Mouse (Mus musculus) cortical plate, adult 2 months (tissue): Measurements from ENCODE around the gene Myl6b. TPM values are rescaled to one million over a fixed set of nuclear protein-coding genes. Genes with fewer than 3 reads are reported as not detected.

Experiments
- H3K27ac ChIP-seq: fragments of 200-500 bp; 2 replicates; pipeline ENCODE4 v1.5.1; 2012; ENCODE audit warnings: low read length, control low read depth, inconsistent platforms; ENCODE audit not compliant: insufficient read depth
- H3K4me1 ChIP-seq: fragments of 200-500 bp; 2 replicates; pipeline ENCODE4 v1.6.1; 2011; ENCODE audit warnings: low read length; ENCODE audit not compliant: control insufficient read depth, insufficient read depth
- H3K4me3 ChIP-seq: fragments of 200-500 bp; 2 replicates; pipeline ENCODE4 v1.5.1; 2011; ENCODE audit warnings: mild to moderate bottlenecking, low read length, control low read depth; ENCODE audit not compliant: insufficient read depth
- CTCF ChIP-seq: fragments of 200-500 bp; IDR thresholded peaks from 2 replicates; pipeline ENCODE4 v1.5.1; 2011; ENCODE audit warnings: mild to moderate bottlenecking, control low read depth, low read length; ENCODE audit not compliant: insufficient read depth; ENCODE audit errors: extremely low read depth
- POLR2A ChIP-seq: fragments of 200-500 bp; IDR thresholded peaks from 2 replicates; pipeline ENCODE4 v1.6.1; 2011; ENCODE audit warnings: mild to moderate bottlenecking, low read length, control low read depth; ENCODE audit not compliant: insufficient read depth; ENCODE audit errors: extremely low read depth
- polyA plus RNA-seq: library from polyadenylated mRNA; depleted of rRNA; stranded (reverse); fragments of >200 nt; gene quantifications from 2 replicates; pipeline ENCODE4 v1.2.3, GENCODE M21; 2012

The Myl6b gene
- polyA plus RNA-seq, 1 experiment, result 36.7 TPM

DNA sequence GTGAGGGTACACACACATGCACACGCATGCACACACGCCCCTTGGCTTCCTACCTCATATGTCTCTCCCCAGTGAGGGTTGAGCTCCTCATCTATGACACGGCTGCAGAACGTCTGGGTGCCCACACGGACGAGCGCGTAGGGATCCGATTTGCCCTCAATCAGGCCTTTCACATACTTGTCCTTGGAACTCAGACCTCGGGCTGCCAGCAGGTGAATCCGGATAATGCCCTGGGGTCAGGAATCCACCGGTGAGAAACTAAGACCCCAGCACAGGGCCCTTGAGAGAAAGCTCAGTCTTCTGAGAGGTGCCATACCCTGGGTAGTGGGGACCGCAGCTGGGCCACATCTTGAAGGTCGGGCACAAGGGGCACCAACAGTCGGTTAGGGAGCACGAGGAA, 22.1 kb upstream of the Myl6b start:
- H3K27ac ChIP-seq, result no peak overlapping the region
- no peak overlapping the region for H3K4me3 ChIP-seq
- H3K4me1 ChIP-seq, result no peaks in the 10 kb centered on the region
- TF ChIP-seq CTCF (no peak), POLR2A (no peak)

DNA sequence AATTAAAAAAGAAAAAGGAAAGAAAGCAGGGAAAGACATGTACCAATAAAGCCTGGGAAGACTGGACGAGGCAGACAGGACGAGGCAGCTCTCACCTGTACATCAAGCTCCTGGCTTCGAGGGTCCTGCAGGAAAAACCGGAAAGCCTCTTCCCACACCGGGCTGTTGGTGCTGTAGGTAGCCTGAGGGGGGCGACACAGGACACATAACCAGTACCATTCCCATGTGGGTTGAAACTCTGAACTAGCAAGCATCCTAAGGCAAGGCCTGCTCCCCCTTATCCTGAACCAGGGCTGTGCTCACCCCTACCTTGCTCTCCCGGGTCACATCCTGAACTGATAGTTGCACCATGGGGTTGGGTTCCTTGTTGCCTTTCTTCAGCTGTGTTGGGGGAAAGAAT, 20.3 kb upstream of the Myl6b start:
- peak; percentile 67 for TF ChIP-seq CTCF
- no peak for TF ChIP-seq POLR2A
- no peak overlapping the region for H3K4me3 ChIP-seq
- no peaks in the 10 kb centered on the region for H3K4me1 ChIP-seq
- no peak overlapping the region for H3K27ac ChIP-seq

DNA sequence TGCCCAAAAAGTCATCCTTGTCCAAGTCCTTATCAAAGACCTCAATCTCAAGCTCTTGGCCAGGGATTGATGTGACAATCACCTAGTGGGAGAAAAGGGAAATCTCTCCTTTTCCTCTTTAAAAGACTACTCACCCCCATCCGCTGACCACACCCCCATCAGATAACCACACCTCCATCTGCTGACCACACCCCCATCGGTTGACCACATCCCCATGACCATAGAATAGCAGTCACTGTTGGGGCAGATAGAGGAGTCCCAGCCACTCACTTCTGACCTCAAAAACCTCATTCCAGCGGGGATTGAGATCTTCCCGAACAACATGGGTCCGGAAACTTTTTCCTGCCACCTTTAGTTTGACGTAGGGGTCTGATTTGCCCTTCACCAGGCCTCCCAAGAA, 18.2 kb upstream of the Myl6b start:
- Histone ChIP-seq H3K4me3 (no peak overlapping the region), H3K4me1 (no peaks in the 10 kb centered on the region), H3K27ac (no peak overlapping the region)
- TF ChIP-seq CTCF (no peak), POLR2A (no peak)

- Histone ChIP-seq H3K4me3 (no peak overlapping the region), H3K27ac (no peak overlapping the region), H3K4me1 (no peaks in the 10 kb centered on the region)
- TF ChIP-seq POLR2A, result no peak
- no peak for TF ChIP-seq CTCF
Observed at GRCm38 (mm10) chr10:128516029-128516428, 17.5 kb upstream of the Myl6b start.

DNA sequence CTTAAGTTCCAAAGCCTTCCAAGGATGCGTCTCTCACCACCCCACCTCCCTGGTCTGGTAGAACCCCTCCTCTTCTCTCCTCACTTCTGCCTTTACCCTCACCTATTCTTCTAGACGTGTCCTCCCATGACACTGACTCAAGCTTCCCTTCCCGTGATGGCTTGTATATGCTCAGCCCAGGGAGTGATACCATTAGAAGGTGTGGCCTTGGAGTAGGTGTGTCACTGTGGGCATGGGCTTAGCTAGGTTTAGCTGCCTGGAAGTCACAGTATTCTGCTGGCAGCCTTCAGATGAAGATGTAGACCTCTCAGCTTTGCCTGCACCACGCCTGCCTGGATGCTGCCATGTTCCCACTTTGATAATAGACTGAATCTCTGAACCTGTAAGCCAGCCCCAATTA, 16.6 kb upstream of the Myl6b start:
- TF ChIP-seq POLR2A (no peak), CTCF (no peak)
- no peak overlapping the region for H3K4me3 ChIP-seq
- no peaks in the 10 kb centered on the region for H3K4me1 ChIP-seq
- no peak overlapping the region for H3K27ac ChIP-seq

GRCm38 (mm10) chr10:128511761-128512160, 13.3 kb upstream of the Myl6b start:
- TF ChIP-seq POLR2A (no peak), CTCF (no peak)
- Histone ChIP-seq H3K27ac (no peak overlapping the region), H3K4me3 (no peak overlapping the region), H3K4me1 (no peaks in the 10 kb centered on the region)

DNA sequence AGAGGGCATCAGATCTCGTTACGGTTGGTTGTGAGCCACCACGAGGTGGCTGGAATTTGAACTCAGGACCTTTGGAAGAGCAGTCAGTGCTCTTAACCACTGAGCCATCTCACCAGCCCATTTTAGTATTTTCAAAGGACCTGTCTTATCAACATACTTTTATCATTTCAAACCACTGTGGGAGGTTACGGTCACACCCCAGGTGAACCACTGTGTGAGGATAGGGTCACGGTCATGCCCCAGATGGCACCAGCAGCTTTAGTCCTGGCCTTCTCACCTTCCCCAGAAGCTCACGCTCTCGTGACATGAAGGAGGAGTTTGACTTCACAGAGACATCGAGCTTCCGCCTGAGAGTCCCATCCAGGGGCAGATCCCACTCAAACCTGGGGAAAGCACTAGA, 12.7 kb upstream of the Myl6b start:
- no peak overlapping the region for H3K4me3 ChIP-seq
- TF ChIP-seq POLR2A, result no peak
- TF ChIP-seq CTCF, result no peak
- no peaks in the 10 kb centered on the region for H3K4me1 ChIP-seq
- no peak overlapping the region for H3K27ac ChIP-seq

DNA sequence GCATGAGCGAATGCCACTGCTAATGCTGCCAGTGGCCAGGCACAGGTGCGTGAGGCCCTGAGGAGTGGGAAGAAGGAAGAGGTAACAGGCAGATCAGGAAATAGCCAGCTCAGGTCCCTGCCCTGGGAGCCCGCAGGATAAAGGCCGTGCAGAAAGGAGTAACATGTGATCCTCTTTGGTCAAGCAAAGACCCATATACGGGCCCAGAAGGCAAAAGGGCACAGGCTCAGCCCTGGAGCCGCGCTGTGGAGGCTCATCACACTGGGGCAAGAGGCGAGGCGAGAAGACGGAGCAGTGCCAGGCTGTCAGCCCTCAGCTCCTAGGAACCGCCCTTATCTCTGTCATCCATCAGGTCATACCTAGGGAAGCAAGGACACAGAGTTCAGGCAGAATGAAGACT, 11.8 kb upstream of the Myl6b start:
- TF ChIP-seq POLR2A (no peak), CTCF (no peak)
- no peak overlapping the region for H3K27ac ChIP-seq
- no peaks in the 10 kb centered on the region for H3K4me1 ChIP-seq
- no peak overlapping the region for H3K4me3 ChIP-seq

- TF ChIP-seq POLR2A (no peak), CTCF (no peak)
- H3K27ac ChIP-seq, result no peak overlapping the region
- no peak overlapping the region for H3K4me3 ChIP-seq
- no peaks in the 10 kb centered on the region for H3K4me1 ChIP-seq
Observed at GRCm38 (mm10) chr10:128509831-128510230, 11.3 kb upstream of the Myl6b start.

GRCm38 (mm10) chr10:128509203-128509602, 10.7 kb upstream of the Myl6b start:
- Histone ChIP-seq H3K27ac (no peak overlapping the region), H3K4me1 (0 out of 2 replicates have a peak, but pooled peaks cover under 1% of the 10 kb centered on the region), H3K4me3 (no peak overlapping the region)
- no peak for TF ChIP-seq POLR2A
- no peak for TF ChIP-seq CTCF
